Mouse (Mus musculus): ENCODE results near the gene Scn8a.

DNA sequence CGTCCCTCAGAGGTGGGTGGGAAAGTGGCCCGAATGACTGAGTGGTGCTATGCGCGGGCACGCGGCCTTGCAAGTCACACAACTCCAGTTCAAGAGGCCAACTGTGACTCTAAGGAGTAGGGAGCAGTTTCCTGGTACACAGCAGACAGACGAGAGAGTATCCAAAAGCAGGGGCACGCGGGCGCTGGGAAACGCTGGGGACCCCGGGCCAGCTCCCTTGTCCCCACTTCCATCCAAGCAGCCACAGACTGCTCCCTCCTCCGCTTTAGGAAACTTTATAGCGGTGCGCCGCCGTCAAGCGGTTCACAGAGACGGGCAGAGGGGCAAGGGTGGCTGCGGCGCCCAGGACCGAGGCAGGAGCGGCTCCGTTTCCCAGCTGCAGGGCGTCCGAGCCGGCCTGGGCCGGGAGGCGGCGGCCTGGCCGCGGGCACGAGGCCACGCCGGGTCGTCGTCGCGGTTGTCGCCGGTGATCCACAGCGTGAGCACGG is 176.4 kb downstream of the Scn8a start:
- TF ChIP-seq MAX (IDR thresholded peaks at IDR 0.05; ENCODE audit: low read depth): no peak
- no peak for TF ChIP-seq MYOG (IDR thresholded peaks at IDR 0.05; ENCODE audit: control insufficient read depth in 1 of 3, insufficient read depth in 1 of 3, insufficient read length in 2 of 3, low read depth in 2 of 3)
- TF ChIP-seq POLR2AphosphoS2 (IDR thresholded peaks at IDR 0.05; ENCODE audit: insufficient read length, low read depth): no peak
- TF ChIP-seq TCF12 (IDR thresholded peaks at IDR 0.05; ENCODE audit: insufficient read depth, poor library complexity, severe bottlenecking): no peak
- TF ChIP-seq USF1 (IDR thresholded peaks at IDR 0.05; ENCODE audit: low read depth): no peak
- TF ChIP-seq POLR2A (IDR thresholded peaks at IDR 0.05; ENCODE audit: insufficient read length, low read depth): no peak
